Mouse (Mus musculus) liver, postnatal 0 days (tissue): ENCODE results near the gene Gja10.

Experiments
- CTCF ChIP-seq: sonication (generic); IDR thresholded peaks from 2 replicates; pipeline ENCODE4 v1.5.1; 2016; ENCODE audit warnings: antibody characterized with exemption, low read depth
- EP300 ChIP-seq: IDR thresholded peaks from 2 replicates; pipeline ENCODE4 v1.6.1; 2016; ENCODE audit warnings: antibody characterized with exemption, low read depth, mild to moderate bottlenecking

GRCm38 (mm10) chr4:32561555-32562095, 40.9 kb downstream of the Gja10 start:
- TF ChIP-seq CTCF (peak; percentile 66), EP300 (no peak)
